Mouse (Mus musculus): ENCODE measurements at regions not wholly inside any gene's neighbourhood (a gene's known extent, or its start where the extent isn't known, plus 50 kb on each side); places are given as distances from the start of the nearest gene placed in this dataset.

DNA sequence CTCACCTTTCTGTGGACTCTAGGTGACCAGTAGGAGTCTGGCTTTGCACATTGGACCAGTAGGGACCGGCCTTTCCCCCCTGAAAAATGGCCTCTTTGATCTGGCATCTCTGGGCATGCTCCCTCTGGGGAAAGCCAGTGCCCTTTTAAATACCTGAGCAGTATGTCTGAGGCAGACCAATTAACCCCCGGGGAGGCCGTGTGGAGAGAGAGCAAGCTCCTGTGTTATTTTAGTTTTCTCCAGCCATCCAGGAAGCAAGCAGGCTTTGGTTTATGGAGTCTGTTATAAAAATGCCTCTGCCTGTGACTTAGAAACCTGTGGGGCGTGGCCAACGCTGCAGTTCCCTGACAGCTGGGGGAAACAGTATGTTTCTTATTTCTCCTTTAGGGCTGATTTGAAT is 445.5 kb downstream of the Glrx3 start:
- DNase-seq (ENCODE audit: low read depth), result no peak

DNA sequence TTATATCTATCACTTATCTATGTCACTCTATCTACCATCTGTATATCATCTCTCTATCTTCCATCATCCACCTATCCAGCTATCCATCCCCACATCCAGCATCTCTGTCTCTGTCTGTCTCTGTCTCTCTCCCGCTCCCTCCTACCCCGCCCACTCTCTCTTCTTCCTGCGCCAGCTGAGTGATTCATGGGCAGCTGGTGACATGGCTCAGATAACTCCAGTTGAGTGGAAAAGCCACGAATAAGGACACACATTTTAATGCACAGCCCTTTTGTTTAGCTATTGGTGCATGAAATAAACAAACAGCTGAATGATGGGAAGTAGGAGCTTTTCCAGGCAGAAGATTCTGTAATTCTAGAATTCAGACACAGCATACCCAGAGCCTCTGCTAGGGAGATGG is 446.3 kb downstream of the Glrx3 start:
- no peak for DNase-seq (ENCODE audit: low read depth)

DNA sequence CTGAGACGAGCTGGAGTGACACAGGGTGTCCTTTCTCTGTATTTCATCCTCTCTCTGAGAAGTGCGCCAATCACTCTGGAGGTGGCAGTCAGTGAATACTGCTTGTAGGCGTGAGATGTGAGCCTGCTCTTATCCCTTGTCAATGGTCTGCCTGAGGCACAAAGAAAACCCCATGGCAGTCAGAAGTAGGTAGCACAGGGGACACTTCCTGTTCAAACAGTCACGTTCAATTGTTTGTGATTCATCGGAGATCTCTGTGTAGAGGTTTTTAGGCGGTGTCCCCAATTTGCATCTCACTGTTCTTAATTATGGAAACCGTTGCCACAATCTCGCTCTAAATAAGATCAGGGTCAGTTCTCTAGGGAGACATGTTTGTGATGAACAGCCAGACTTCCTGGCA is 447.7 kb downstream of the Glrx3 start:
- no peak for DNase-seq (ENCODE audit: low read depth)

DNA sequence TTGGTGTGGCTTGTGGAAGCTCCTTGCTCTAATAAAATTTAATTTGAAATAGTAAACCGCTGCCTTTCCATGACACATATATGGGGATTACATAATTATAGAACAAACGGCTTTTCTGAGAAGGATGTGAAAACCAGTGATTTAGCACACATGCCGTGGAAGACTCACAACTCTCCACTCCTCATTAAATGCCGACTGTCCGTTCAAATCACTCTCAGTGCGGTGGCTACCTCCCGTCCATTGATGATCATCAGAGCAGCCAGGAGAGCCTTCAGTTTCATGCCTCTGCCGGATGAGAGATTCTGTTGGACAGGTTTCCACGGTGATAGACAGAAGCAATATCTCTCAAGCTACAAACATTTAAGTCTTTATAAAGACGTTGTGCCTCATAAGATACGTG is 451.3 kb downstream of the Glrx3 start:
- no peak for DNase-seq (ENCODE audit: low read depth)

DNA sequence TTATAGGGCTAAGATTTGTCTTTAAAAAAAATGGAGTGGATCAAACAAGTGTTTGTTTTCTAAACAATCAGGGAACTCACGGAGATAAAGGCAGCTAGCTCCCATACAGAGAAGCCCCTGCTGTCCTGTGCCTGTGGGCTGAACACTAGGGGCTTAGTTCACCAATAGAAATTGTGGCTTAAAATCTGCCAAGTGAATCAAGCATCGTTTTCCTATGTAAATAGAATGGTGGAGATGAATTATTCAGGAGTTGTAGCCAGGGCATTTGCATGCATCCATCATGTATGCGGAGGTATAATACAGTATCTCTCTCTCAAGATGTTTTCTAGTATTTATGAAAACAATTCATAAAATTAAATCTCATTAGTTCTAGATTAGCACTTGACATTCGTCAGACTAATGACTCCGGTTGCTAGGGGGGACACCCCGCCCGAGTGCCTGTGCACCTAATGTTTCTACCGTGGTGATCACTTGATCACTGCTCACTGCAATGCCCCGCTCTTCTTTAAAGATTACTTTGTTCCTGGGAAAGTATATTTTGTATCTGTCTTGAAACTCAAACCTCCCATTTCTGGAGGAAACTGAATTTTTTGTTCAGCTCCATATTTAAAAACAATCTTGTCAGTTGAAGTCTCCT is 469.1 kb downstream of the Glrx3 start:
- no peak for DNase-seq (ENCODE audit: low read depth)

DNA sequence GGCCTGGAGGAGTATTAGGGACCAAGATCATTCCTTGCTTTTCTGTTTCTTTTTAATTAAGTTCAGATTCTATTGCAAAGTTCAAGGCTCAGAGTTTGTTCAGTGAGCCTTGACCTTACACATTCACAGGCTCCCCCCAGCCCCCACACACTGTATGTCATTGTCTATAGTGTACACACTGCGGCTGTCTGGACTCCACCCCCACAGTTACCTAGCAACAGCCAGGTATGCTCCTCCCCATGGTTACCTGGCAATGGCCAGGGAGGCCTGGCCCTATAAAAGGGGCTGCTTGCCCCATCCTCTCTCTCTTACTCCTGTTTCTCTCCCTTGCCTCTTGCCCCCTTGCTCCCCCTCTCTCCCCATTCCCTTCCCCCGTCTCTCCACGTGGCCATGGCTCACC is 472.0 kb downstream of the Glrx3 start:
- no peak for DNase-seq (ENCODE audit: low read depth)

DNA sequence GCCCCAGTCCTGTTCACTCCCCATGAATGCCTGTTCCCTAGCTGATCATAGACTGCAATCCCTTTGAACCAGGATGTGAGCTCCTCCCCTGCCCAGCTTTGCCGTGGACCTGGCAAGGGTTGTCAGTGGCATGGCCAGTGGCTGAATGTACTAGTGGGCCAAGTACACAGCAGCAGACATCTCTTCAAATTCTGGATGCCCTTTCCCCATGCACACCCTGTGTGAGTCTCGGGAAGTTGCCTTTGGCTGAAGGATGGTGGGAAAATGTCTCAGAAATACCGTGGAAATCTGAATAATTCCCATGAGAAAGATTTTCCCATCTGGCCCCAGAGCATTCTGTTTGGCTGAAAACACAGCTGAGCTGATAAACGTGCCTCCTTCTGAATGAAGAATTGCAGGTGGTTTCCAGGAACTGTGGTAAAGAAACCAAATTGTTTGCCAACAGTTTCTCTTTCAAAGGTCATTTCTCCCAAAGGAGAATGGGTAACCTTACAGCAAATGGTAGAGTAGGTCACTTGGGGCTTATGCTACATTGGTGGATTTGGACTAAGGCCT is 476.2 kb downstream of the Glrx3 start:
- DNase-seq (ENCODE audit: low read depth), result no peak

DNA sequence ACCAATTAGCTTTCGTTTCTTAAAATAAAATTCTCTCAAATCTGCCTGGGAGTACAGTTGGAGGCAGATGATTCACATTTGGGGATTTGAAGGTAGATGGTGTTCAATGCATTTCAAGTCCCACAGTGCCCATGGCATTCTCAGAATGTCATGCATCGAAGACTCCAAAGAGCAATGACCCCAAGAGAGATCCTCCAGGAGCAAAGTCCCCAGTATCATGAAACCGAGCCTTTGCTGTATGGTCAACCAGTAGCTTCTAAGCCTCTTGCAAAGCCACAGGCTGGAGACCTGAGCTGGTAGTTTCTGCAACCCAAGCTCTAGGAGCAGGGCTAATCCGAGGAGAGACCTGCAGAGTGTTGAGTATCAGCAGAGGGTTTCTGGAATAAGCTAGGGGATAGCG is 477.1 kb downstream of the Glrx3 start:
- no peak for DNase-seq (ENCODE audit: low read depth)

DNA sequence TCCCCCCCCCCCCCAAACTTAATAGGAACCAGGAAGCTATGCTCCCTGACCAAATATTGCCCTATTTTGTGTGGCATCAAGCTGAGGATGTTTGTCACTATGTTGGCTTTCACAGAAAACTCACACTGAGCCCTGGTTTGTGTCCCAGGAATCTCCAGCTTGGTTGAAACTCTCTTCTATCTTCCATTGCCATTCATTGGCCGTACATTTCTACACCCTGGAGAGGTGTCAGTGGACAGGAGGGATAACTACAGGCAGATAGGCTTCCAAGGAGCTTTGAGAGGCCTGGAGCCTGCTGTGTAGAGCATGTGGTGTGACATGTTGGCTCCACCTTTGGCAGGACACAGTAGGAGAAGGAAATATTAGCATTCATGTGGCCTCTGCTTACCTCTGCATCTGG is 478.9 kb downstream of the Glrx3 start:
- no peak for DNase-seq (ENCODE audit: low read depth)

DNA sequence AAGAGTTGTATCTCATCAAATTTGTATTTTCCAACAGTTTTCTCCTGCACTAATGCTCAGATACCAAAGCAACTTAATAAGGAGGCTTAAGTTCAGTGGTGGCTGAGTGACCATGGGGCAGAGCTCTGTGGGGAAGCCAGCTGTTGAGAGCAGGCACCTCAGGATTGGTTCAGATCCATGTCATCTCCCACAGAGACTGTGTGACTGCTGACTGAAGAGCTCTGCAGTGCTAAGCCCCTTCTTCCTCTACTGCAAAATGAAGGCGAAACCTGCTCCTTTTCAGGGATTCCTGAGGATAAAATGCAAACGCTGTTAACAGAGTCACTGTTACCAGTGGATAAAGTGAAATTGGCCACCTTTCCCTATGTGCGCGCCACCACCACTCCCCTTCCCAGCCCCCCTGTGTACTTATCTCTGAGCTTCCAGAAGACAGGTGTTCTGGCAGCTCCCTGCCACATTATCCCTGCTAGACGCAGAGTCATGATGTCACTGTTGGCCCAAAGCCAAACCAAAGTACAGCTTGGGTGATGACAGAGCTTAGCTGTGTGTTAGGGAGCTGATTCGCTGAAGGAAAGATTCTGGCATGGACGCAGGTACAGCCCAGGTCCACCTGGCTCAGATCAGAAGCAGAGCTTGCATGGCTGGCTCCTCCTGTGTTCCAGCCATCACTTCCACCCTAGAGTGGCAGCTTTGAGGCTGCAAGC is 472.9 kb downstream of the Tcerg1l start:
- DNase-seq (ENCODE audit: low read depth), result no peak

DNA sequence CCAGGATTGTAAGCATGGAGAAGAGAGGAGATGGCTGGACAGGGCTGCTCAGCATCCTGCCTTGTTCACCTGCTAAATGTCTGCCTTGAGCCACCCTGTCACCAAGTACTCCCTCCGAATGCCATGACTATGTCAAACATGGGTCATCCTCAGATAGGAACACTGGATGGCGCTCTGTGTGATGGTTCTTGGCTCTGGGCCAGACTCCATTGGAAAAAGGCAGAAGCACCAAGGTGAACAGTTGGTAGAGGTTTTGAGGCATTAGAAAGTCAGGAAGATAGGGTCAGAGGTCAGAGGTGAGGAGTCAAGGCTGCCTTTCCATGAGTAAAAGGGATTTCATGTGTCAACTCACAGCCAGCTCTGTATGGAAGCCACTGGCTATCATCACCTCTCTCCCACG is 471.9 kb downstream of the Tcerg1l start:
- DNase-seq (ENCODE audit: low read depth), result no peak

DNA sequence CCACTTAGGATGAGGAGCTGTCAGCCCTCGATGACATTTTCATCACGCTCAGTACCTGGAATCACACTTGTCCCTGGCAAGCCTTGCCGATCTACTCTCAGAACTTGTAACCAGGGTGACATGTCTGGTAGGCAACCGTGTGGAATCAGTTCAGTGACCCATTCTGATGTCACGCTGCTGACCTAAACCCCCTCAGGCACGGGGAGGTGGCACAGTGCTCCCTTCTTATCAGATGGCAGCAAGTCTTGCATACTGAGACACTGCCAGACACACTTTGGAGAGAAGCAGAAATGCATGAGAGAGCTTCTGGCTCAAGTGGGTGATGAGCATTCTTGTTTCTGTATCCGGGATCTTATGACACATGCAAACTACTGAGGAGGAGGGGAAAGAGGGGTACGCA is 470.2 kb downstream of the Tcerg1l start:
- DNase-seq (ENCODE audit: low read depth), result no peak

DNA sequence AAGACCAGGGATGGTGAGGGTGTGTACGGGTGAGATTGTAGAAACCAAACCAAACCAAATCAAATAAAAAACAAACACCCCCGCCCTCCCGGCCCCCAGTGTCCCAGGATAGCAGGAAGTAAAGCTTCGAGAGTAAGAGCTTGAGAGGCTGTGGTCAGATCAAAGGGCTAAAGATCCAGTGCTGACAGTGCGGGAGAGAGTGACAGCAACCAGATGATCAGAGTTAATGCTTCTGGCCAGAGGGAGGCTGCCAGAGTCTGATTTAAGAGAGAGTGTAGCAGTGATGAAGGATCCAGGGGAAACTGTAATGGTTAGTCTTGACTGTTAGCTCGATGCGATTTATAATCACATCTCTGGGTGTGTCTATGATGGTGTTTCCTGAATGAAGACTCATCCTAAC is 467.3 kb downstream of the Tcerg1l start:
- DNase-seq (ENCODE audit: low read depth), result no peak

DNA sequence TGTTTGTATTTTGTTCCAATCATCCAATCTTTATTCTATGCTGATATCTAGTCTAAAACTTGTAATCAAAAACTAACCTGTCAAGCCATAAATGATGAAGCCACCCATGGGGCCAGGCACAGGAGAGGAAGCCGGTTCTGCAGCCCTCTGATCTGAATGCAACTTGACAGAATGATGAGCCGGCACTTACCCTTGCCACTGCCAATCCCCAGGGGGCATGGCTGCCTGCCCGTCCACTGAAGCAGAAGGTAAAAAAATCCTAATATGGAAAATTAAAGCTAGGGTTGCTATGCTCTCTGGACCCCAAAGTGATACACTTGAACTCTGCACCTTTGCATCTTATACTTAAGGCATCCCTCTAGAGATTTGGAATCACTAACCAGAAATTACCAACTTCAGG is 461.6 kb downstream of the Tcerg1l start:
- DNase-seq (ENCODE audit: low read depth), result no peak

DNA sequence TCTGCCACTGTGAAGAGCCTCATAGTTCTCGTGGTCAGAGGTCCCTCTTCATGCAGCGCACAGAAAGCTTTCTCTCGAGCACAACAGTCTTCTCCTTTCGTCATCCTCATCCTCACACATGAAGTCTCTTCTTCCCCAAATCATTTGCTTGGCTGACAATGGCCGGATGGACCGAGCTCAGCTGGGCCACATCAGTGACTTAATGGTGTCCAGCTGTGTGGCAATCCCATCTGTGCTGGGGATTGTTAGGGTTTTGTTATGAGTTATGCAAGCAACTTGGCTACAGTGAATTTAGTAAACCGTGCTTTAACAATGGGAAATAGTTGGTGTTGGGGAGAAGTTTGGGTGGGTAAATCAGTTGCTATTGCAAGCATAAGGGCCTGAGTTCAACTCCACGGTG is 458.4 kb downstream of the Tcerg1l start:
- no peak for DNase-seq (ENCODE audit: low read depth)

DNA sequence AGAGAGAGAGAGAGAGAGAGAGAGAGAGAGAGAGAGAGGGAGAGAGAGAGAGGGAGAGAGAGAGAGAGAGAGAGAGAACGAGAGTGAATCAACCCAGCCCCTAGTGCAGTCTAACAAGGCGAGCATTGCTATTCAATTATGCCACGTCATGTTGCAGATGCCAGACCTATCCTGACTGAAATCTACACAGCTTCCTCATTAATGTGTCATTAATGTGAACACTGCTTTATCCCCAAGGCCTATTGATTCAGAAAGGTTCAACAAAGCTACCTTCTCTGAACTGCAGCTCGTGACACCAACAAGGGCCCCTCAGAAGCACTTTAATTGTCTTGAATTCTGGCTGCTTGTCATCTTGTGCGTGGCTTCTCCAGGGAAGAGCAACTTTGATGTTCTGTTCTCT is 457.4 kb downstream of the Tcerg1l start:
- no peak for DNase-seq (ENCODE audit: low read depth)

DNA sequence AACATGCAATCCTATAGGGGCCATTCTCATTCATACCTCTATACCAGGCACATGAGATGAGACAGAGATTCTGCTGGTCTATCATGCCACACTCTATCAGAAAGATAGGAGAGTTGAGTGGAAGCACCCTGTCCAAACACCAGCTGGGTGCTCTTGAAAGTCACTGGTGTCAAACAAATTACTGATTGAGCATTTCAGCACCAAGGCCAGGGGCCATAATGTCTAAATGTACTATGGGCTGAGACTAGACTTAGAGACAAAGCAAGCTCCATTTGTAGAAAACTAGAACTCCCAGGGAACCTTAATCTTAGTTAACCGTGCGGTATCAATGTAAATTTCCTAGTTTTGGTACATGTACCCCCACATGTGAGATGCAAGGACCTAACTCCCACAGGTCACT is 452.5 kb downstream of the Tcerg1l start:
- DNase-seq (ENCODE audit: low read depth), result no peak

DNA sequence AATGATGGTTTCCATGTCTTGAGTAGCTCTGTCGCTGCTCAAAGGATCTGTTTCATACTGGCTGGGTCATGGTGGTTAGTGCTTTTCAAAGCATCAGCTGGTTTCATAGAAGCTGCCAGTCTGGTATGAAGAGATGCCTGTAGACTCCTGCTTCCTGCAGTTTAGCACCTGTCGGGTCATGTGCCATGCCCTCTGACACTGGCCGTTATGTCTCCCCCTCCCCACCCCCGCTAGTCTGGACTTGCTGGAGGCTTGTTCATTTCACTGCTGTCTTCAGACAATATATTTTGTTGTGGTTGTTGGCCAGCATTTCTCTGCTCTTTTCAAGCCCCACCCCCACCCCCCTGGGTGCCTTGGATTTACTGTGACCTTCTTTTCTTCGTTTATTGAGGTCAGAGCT is 450.1 kb downstream of the Tcerg1l start:
- no peak for DNase-seq (ENCODE audit: low read depth)

DNA sequence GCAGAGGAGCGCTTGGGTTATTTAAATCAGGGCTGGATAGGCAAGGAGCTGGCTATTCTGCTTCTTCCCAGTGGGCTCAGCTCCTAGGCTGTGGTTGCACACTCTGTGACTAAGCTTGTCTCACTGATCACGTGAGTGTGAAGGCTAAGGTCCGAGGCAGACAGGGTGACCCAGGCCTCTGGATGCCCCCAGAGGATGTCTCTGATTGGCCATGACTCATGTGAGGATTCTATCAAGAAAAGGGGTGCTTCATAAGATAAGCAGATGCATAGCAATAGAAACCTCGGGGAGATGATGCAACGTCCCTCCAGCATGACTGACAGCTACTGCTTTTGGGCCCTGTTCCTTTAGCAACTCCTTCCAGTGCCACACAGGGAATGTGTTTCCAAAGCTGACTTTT is 440.2 kb downstream of the Tcerg1l start:
- no peak for DNase-seq (ENCODE audit: low read depth)

DNA sequence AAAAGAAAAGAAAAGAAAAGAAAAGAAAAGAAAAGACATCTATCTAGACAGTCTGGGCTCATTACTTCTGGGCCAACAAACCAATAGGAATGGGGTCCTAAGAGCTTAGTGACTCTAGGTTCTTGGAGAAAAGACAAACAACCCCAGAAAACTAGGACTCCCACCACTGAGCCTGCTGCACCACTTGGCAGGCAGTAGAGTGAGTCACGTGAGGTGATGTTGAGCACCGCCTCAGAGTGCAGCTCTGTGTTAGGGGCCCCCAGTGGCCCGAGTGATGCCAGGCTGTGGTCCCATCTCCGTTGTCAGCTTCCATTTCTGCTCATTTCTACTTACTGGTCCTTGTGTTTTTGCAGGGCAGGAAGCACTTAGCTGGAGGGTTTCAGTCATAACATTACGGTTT is 439.7 kb downstream of the Tcerg1l start:
- no peak for DNase-seq (ENCODE audit: low read depth)

DNA sequence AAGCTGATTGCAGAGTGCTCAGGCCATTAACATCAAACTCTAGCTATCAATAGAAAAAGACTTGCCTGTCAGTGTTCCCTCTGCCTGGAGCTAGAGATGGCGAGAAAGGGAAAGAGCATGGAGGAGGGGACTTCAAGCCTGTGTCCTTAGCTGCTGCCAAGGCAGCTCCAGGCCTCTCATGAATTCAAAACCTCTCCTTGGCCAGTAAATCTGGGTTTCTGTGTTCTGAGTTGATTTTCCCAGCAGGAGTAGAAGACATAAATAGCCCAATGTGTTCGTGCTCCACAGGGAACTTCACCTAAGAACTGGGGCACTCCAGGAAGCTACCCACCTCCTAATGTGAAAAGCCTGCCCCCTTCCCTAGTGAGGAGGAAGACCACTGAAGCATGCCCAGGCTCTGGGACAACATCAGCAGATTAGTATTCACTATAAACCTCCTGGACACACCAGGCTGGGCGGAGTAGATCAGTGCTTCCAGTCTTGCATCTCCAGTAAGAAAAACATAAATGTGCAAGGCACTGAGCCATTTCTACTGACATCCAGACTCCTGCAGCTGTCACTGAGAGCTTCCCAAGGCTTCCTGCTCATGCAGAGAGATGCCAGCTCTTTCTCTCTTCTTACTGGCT is 433.9 kb downstream of the Tcerg1l start:
- no peak for DNase-seq (ENCODE audit: low read depth)

DNA sequence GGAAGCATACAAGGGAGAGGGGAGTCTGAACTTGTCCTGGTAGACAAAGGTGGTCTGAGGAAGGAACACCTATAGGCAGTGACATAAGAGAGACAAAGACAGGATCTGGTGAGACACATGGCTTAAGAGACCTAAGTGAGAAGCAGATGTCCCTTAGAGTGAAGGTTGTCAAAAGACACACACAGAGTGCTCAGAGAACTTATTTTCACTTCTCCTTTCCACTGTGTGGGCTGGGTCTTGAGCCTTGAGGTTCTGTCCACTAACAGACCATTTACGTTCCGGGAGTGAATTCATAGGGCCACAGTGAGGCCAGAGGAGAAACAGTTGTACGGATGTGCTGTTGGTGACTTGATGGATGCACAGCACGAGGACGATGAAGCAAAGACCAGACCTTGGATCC is 422.8 kb downstream of the Tcerg1l start:
- DNase-seq (ENCODE audit: low read depth), result no peak

DNA sequence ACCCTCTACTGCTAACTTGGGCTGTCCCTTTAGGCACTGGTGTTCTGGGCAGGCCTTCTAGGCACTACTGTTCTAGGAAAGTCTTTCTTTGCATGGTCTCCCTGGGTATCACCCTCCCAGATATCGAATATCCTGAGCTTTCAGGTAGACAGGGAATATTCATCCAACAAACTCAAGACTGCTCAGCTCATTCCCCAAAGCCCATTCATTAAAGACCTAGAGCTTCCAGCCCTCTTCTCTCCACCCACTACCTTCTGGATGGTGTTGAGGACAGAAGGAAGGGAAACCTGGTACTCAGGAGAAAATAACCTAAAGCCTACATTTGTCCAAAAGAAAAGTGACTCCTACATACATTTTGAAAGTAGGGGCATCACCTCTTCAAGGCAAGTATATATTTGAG is 420.0 kb downstream of the Tcerg1l start:
- no peak for DNase-seq (ENCODE audit: low read depth)
